Mouse (Mus musculus) neutrophil, adult 5-6 weeks (primary cell): ENCODE data around the gene Ddx39b. TPM values are rescaled to one million over a fixed set of nuclear protein-coding genes. Genes with fewer than 3 reads are reported as not detected.
A peak's percentile ranks its signal among the peaks of the same experiment; 100 is the strongest.
"Not testable (repeated sequence)": the region's sequence is repeated elsewhere in the genome, so short reads cannot be mapped to it uniquely, and the experiment has no call there.

ENCODE experiments used
- ATAC-seq: fragments of 151-379, 151-347 bp; 2 replicates; pipeline ENCODE4 v1.8.0; 2017; ENCODE audit warnings: mild to moderate bottlenecking, moderate TSS enrichment; ENCODE audit not compliant: insufficient number of reproducible peaks, poor library complexity, low FRiP score, severe bottlenecking; ENCODE audit errors: extremely low read depth
- total RNA-seq: library from RNA; stranded (forward); fragments of 200-1000 nt; gene quantifications from 2 replicates; pipeline ENCODE4 v1.2.3, GENCODE M21; 2017

Gene Ddx39b
- total RNA-seq, 1 experiment from 2014 or later: 158 TPM

GRCm38 (mm10) chr17:35213071-35213470 is 28.5 kb upstream of the Ddx39b start:
- no peak for ATAC-seq

GRCm38 (mm10) chr17:35218516-35219193 is 22.9 kb upstream of the Ddx39b start:
- peak; percentile 68 for ATAC-seq

- ATAC-seq: peak; percentile 37; the same call in 1 of the 2 replicates
Measured at GRCm38 (mm10) chr17:35219601-35220041, 21.9 kb upstream of the Ddx39b start.

DNA sequence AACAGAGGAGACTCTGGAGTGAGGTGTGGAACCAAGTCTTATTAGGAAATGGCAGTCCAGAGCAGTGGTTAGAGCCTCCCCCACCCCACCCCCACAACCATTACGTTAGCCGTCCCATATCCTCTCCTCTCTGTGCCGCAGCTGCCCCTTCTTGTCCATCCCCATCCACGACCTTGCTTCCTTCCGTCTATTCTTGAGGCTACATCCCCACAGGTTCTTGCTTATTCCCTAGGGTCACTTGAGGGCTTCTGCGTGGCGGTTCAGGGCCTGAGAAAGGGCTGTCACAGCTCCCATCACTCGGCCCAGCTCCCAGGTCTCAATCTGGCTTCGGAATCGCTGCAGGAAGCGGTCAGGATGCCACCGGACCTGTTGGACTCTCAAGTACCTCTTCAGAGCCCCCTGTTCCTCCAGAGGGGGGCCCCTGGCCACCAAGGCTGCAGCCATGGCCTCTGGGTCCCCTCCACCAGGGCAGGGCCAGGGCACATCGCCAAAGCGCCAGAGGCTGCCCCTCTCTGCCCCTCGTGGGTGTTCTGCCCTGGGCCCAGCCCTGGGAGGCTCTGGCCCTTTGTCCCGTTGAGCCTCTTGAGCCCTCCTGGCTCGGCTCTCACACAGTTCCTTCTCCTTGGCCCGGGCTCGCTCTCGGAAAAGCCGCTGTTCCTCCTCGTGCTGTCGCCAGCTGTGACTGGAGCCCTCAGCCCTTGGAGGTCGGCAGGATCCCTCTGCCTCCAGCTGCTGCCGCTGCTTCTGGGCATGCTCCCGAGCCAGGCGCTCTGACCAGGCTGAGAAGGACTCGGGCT is 21.2 kb upstream of the Ddx39b start, which contains the start of gene Gm16181:
Gm16181 (plus strand) TSS at position 679 of the 797 bp plus-strand sequence.
- ATAC-seq: no peak

GRCm38 (mm10) chr17:35222299-35222698 is 19.2 kb upstream of the Ddx39b start:
- ATAC-seq: no peak

DNA sequence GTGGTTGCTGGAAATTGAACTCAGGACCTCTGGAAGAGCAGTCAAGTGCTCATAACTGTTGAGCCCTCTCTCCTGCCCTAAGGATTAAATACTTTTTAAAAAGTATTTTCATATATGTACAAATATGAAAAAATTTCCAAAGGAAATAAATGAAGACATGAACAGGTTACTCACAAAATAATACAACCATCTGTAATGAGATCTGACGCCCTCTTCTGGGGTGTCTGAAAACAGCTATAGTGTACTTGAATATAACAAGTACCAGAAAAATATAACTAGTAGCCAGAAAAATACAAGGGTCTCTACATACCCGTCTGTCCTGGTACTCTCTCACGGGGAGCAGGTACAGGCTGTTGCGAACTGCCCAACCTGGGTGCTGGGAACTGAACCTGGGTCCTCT is 16.9 kb upstream of the Ddx39b start:
- ATAC-seq: no peak

DNA sequence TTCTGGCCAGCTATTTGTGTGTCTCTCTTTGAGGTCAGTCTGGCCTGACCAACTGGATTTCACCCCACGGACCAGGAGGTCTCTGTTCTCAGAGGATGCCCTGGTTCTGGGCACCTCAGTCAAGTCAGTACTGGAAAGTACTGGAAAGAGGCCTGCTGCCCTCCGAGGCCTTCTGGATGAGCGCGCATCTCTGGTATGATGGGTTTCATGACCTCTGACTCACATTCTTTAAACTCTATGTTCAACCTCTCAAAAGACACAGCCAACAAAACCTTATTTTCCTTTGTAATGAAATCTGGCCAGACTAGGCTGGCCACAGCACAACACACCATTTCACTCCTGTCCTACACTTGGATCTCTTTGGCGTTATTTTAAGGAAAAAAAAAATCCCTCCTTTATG is 16.1 kb upstream of the Ddx39b start:
- ATAC-seq: no peak

DNA sequence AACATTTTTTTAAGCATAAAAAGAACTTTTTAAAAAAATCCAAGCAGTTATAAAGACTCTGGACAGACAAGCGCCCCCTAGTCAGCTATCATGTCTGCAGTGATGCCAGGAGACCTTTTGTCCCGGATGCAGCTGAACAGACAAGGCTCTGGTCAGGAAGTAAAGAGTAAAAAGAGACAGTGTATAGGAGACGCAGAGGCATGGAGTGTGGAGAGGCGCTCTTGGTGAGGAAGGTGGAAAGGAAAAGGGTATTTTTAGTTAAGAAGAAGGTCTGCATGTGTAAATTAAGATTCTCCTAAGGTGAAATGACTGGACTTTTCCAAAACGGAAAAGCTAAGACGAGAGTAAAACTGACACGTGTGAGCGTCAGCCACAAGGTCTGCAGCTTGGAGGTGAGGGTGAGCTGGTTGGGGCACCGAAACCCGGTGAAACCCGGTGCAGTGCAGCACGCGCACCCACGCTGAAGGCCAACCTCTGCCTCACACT is 14.9 kb upstream of the Ddx39b start:
- no peak for ATAC-seq

GRCm38 (mm10) chr17:35231022-35231421 is 10.5 kb upstream of the Ddx39b start:
- peak; percentile 47 for ATAC-seq

DNA sequence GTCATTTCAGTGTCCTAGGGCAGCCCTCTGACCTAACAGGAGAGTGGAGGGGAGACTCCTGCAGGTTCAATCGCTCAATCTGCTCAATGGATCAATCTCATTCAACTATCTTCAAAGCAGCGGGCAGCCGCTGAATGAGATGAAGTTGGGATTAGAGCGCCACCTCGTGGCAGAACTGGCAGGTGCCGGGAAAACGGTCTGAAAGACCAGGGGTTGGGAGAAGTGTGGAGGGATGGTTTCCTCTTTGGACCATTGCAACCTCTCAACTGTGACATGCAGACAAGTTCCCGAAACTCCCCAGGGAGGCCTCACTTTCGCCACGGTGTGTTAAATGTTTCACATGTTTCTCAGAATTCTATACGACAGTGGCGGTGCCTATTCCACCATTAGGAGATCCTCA is 9.5 kb upstream of the Ddx39b start:
- peak; percentile 35; the same call in 1 of the 2 replicates for ATAC-seq

DNA sequence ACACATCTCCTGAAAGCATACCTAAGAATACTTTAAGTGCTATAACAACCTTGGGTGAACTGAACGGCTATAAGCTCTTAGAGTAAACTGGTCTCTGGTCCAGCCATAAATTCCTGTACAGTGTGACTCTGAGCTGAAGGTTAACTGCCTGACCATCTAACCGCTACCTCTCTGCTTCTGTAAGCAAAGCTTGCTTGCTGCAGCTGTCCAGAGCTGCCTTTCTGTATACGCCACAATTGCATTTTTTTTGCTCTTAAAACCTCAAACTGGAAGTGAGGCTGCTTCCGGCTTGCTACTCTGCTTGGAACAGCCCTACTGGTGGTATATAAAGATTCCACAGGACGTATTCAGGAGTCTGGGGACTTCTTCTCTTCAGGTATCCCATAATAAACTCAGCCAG is 8.9 kb upstream of the Ddx39b start:
- ATAC-seq: no peak

- no peak for ATAC-seq
Measured at GRCm38 (mm10) chr17:35233114-35233980, 8.2 kb upstream of the Ddx39b start, which contains the start of gene Atp6v1g2. Gene Atp6v1g2, plus strand, starts transcription at chr17:35233660.

DNA sequence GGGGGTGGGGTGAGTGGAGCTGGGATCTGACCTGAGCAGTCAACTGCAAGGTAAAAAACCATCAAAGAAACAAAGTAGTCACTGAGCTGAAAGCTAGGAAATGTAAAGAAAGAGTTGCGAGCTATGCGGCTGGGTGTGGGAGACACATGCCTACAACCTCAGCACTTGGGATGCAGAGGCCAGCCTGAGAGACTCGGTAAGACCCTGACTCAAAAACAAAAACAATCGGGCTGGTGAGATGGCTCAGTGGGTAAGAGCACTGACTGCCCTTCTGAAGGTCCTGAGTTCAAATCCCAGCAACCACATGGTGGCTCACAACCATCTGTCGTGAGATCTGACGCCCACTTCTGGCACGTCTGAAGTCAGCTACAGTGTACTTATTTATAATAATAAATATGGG is 7.5 kb upstream of the Ddx39b start:
- ATAC-seq: not testable (repeated sequence)

GRCm38 (mm10) chr17:35234903-35235302 is 6.6 kb upstream of the Ddx39b start:
- ATAC-seq: no peak

GRCm38 (mm10) chr17:35235614-35236389 is 5.7 kb upstream of the Ddx39b start, which contains the start of gene Nfkbil1:
Gene Nfkbil1, minus strand, starts transcription at chr17:35235792.
- peak; percentile 53 for ATAC-seq

GRCm38 (mm10) chr17:35236390-35236746 is 5.2 kb upstream of the Ddx39b start:
- ATAC-seq: peak; percentile 73

GRCm38 (mm10) chr17:35236996-35237395 is 4.5 kb upstream of the Ddx39b start:
- no peak for ATAC-seq

DNA sequence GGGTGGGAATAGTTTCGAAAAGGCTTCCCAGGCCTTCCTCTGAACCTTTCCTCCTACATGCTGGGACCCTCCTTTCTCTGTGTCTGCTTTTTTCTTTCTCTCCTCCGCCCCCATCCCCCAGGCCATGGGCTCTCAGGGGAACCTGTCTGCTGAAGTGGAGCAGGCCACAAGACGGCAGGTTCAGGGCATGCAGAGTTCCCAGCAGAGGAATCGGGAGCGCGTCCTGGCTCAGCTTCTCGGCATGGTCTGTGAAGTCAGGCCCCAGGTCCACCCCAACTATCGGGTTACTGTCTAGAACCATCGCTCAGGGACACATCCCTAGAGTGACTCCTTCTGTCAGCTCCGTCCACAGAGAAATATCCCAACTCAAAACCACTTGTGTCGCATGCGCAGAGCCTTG is 4.0 kb upstream of the Ddx39b start:
- no peak for ATAC-seq
